In genomic region chr3:55763591-55763990, GRCm38 (mm10) we compare ENCODE assay signal across 24 mouse cellular contexts. TPM values are rescaled to one million over a fixed set of nuclear protein-coding genes. Genes with fewer than 3 reads are reported as not detected.
"Had no signal": no experiment of that assay in that cellular context is flagged by ENCODE, and none has a peak within 500 bp of the region (broad histone marks: within the 10 kb centered on the region; RNA-seq: fewer than 3 reads in every experiment).

No protein-coding gene starts in this region.

- H3K9ac ChIP-seq: kidney, embryonic 15.5 days; limb, embryonic 12.5 days; limb, embryonic 15.5 days; liver, embryonic 14.5 days; liver, postnatal 0 days; lung, embryonic 14.5 days had no signal

- H3K9me3 ChIP-seq: kidney, embryonic 15.5 days; limb, embryonic 12.5 days; limb, embryonic 15.5 days had no signal

- H3K4me2 ChIP-seq: kidney, embryonic 15.5 days; limb, embryonic 12.5 days; limb, embryonic 15.5 days; liver, embryonic 11.5 days; lung, embryonic 14.5 days; midbrain, embryonic 11.5 days had no signal

- H3K4me1 ChIP-seq: kidney, embryonic 15.5 days; limb, embryonic 15.5 days had no signal

- H3K4me3 ChIP-seq: kidney, embryonic 15.5 days; left cerebral cortex, adult 2 months; limb, embryonic 12.5 days; limb, embryonic 15.5 days; megakaryocyte, embryonic 14.5 days had no signal

- H3K36me3 ChIP-seq: kidney, embryonic 15.5 days; limb, embryonic 12.5 days; limb, embryonic 15.5 days had no signal

- DNase-seq: kidney, adult 8-10 months; kidney, postnatal 10 days; kidney, postnatal 36 days; layer of hippocampus, postnatal 36 days; left cerebral cortex, postnatal 4 days; liver, postnatal 0 days; lung, embryonic 14.5 days; lung, postnatal 10 days; lung, postnatal 36 days; right cerebral cortex, adult 18-20 months; right cerebral cortex, postnatal 14 days; right cerebral cortex, postnatal 4 days; thymus, adult 2 months; thymus, postnatal 14 days; thymus, postnatal 4 days had no signal

- H3K27ac ChIP-seq: kidney, embryonic 15.5 days; left cerebral cortex, adult 2 months; limb, embryonic 12.5 days; limb, embryonic 15.5 days; liver, embryonic 14.5 days; stomach, postnatal 0 days had no signal

- ATAC-seq: liver, postnatal 0 days had no signal

- H3K27me3 ChIP-seq: kidney, embryonic 15.5 days; limb, embryonic 12.5 days; limb, embryonic 15.5 days had no signal

RNA-seq across cellular contexts. Expression of gene Mab21l1, which starts 18.7 kb away (rescaled TPM):
- polyA plus RNA-seq: liver, postnatal 0 days; thymus, adult 2 months had no signal
